Mouse (Mus musculus) embryo, embryonic 11 days (tissue): ENCODE results near the gene Fam71d.

ENCODE experiments used
- DNase-seq: peaks from one replicate; pipeline ENCODE4 v3.0.0-alpha.2; 2015

The Fam71d gene

DNA sequence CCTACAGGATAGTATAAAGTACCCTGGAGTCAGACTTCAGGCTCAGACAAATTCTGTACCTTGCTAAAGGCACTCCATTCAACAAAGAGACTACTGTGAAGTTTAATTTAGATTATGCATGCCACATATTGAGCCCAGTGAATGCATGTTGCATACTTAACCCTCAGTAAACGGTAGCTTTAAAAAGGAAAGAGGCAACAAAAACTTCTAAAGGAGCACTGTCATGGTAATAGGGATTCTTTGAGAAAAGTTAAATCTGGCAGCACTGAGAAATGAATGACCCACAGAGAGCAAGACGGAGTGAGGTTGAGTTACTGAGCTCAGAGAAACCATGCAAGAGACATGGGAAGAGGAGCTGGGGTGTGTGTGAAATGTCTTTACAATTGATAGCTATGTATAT lies 86.6 kb downstream of the Fam71d start:
- peak; percentile 17 for DNase-seq

DNA sequence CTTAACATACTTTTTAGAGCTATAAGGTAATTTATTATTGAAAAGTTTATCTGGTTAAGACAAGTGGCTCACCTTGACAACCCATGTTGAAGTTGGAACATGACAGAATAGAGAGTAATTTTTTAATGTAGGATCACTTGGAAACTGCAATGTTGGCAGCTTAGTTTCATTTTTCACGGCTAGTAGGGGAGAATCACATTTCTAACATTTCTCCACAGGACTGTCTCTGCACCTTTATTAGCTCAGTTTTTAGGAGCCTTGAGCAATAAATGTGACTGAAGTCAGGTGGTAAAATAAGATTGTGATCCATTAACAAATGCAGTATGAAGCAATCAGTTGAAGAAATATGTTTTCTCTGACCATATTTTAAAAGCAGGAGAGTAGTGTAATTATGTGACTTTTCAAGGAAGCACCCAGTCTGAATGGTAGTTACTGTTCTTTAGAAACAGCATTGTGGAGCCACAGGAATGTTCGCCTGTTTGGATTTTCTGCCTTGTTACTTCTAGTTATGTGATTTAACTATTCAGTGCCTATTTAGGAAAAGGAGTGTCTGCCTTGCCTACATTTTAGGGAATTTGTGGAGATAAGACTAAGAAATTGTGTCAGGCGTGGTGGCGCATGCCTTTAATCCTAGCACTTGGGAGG lies 87.2 kb downstream of the Fam71d start:
- DNase-seq, result no peak
